Mouse (Mus musculus) brain, embryonic 14.5 days (tissue): ENCODE measurements around the gene 4930404N11Rik. TPM values are rescaled to one million over a fixed set of nuclear protein-coding genes. Genes with fewer than 3 reads are reported as not detected.
A peak's percentile ranks its signal among the peaks of the same experiment; 100 is the strongest.

Source experiments
- DNase-seq: peaks from one replicate; pipeline ENCODE4 v3.0.0-alpha.2; 2011; ENCODE audit warnings: low read depth
- CTCF ChIP-seq: fragments of 200-500 bp; IDR thresholded peaks from 2 replicates; pipeline ENCODE4 v1.5.1; 2012; ENCODE audit warnings: inconsistent platforms, mild to moderate bottlenecking, moderate library complexity, borderline replicate concordance; ENCODE audit not compliant: insufficient read depth, insufficient read length; ENCODE audit errors: extremely low read depth
- POLR2A ChIP-seq: fragments of 200-500 bp; IDR thresholded peaks from 2 replicates; pipeline ENCODE4 v1.6.1; 2012; ENCODE audit warnings: mild to moderate bottlenecking, inconsistent platforms, borderline replicate concordance; ENCODE audit not compliant: poor library complexity, insufficient read depth, insufficient read length, severe bottlenecking; ENCODE audit errors: extremely low read depth
- polyA plus RNA-seq: library from polyadenylated mRNA; depleted of rRNA; stranded (reverse); fragments of >200 nt; gene quantifications from 2 replicates; pipeline ENCODE4 v1.2.3, GENCODE M21; 2012; rRNA removed

Gene 4930404N11Rik
- 0.19 and 0.25 TPM in 2 replicates for polyA plus RNA-seq

DNA sequence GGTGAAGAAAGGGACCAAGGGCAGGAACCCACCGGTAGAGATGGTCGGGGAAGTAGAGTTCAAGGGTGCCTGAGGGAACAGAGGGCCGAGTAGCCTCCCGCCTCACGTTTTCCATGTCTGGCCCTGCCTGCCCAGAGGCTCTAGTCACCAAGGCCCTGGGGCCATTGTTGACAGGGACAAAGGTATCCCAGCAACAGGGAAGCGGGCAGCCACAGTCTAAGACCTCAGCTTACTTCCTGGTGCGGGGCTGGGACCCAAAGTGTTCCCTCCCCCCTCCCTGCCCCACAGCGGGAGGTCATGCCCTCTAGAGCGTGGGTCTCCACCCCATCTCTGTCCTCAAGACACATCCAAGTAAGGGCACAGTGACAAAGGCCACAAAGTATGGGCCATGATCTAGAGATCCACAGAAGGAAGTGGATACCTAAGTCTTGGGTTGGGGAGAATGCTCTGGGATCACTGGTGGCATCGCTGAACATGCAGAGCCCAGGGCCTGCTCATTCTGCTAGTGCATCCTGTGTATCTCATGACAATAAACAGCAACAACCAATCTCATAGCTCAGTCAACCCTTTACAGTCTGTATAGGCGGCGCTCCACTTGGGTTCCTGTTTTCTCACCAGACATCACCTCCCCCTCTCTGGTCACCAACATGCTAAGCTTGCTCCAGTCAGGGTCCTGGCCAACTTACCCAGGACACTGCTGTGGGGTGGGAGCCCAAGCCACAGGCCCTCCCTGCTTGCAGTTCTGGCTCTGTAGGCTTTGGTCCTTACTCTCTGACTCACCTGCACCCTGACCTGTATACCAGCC, at the start of gene 4930404N11Rik:
Gene 4930404N11Rik (minus strand): TSS at position 145 of the 805 bp plus-strand sequence.
- TF ChIP-seq POLR2A, result no peak
- TF ChIP-seq CTCF, result no peak
- peak; percentile 47 for DNase-seq

DNA sequence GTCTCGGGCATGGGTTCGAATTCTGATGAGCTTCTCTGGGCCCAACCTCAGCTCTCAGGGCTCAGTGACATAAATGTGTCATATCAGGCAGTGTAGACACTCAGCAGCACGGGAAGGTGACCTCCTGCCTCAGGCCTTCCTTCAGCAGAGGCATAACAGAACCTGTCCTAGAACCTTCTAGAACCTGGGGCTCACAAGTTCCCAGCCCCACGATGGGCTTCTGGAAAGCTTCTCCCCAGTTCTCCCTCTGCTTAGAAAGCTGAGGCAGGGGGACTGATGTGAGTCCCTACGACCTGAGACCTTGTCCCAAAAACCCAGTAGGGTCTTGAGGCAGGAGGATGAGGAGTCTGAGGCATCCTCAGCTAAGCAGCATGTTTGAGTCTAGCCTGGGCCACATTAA, 49.5 kb upstream of the 4930404N11Rik start:
- no peak for TF ChIP-seq POLR2A
- TF ChIP-seq CTCF, result no peak
- DNase-seq, result no peak

GRCm38 (mm10) chr10:81414682-81415081, 49.1 kb upstream of the 4930404N11Rik start:
- peak; percentile 79 for DNase-seq
- TF ChIP-seq CTCF (no peak), POLR2A (no peak)

DNA sequence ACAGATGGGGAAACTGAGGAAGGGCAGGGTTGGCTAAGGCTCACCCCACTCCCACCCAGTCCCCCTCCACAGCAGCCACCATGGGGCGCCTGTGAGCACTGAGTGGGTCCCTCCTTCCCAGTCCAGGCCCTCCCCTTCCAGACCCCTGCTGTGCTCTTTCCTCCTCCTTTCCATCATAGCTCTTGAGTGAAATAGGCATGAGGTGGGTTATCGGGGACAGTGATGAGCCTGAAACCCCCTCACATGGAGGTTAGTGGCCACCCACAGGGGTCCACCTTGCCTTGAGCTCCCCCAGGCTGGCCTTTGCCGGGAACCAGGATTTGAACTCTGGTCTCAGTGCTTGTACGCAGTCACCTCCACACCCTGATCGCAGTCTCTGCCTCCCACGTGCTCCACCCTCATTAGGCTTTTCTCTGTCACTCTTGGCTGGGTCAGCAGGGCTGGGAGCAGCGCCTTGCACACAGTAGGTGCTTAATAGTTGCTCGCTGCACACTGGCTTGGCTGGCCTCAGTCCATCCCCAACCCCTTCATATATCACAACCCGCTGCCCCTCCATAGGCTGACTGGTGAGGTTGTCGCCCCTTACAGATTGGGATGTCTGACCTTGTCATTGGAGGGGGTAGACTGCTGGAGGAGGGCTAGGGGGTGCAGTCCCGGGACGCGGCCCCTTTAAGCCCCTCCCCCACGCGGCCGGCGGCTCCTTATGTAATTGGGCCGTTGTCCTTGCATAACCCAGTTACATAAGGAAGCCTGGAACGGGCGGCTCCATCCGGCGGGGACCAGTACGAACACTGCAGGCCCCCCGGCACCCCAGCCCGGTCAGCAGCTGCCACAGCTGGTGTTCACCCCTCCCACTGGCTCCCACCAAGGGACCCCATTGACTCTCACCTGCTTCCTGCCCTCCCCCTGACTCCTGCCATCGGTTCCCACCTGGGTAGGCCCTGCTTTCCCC, 48.0 kb upstream of the 4930404N11Rik start:
- DNase-seq, result peak; percentile 80
- TF ChIP-seq CTCF (no peak), POLR2A (no peak)

DNA sequence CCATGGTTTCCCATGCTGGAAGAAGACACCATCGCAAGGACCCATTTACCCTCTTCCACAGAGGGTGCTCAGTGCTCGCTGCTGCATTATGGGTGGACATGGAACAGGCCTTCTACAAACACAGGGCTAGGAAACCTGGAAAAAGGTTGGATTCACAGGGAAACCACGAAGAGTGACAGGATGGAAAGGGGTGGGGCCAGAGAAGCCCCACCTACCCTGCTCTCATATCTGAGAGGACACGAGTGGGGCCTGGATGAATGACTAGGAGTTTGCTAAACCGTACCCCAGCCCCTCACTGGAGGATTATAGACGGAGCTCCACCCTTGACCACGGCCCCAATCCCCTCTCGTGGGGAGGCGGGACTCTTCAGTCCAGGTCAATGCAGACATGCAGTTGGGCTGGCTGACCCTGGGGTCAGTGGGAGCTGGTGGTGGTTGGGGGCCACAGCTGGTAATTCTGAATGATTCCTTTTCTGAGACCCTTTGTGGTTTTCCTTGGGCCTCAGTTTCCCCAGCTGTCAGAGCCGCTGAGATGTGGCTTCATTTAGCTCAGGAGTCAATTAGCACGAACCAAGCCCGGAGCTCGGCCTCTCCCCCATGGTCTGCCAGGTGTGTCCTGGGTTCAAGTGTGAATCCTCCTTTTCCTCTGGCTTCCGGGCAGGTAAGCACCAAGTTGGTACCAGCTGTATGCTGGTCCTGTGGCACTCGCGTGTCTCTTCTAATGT, 47.1 kb upstream of the 4930404N11Rik start:
- TF ChIP-seq CTCF, result no peak
- TF ChIP-seq POLR2A, result no peak
- DNase-seq, result no peak

- DNase-seq, result peak; percentile 81
- TF ChIP-seq POLR2A (no peak), CTCF (no peak)
These were observed 46.1 kb upstream of the 4930404N11Rik start for GRCm38 (mm10) chr10:81411471-81412400.

DNA sequence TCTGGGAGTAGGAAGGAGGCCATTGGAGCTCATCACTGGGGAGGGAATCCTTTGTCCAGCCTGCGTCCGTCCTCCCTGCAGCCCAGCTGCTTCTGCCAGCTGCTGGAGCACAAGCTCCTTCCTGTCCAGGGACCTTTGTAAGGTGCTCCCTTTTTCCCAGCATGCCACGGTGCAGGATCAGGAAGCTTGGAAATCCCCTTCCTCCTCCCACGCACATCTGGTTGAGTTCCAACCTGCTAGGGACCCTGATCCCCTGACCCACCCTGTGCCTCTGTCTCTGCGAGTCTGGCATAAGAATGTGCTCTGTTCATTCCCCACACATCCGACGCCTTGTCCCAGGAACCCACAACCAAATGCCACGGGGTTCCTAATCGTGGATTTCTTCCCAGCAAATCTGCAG, 45.4 kb upstream of the 4930404N11Rik start:
- no peak for DNase-seq
- TF ChIP-seq CTCF, result no peak
- TF ChIP-seq POLR2A, result no peak

DNA sequence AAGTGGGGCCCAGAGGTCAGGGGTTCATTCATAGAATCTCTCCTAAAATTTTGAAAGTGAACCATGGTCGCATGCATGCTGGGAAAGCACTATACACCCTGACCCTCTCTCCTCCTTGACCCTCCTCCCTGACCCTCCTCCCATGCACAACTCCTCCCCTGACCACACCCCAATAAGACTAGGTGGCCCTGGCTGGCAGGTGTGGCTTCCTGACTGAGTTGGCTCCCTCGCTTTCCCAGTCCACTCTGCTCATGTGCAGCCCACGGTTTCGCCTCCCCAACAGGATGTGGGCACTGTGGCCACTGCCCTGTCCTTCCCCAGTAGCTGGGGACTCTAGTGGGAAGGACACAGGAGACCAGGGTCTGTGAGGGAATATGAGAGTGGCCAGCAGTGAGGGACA, 44.7 kb upstream of the 4930404N11Rik start:
- TF ChIP-seq CTCF (no peak), POLR2A (no peak)
- DNase-seq, result no peak

GRCm38 (mm10) chr10:81409330-81409729, 43.7 kb upstream of the 4930404N11Rik start:
- TF ChIP-seq POLR2A, result no peak
- no peak for TF ChIP-seq CTCF
- DNase-seq, result no peak

DNA sequence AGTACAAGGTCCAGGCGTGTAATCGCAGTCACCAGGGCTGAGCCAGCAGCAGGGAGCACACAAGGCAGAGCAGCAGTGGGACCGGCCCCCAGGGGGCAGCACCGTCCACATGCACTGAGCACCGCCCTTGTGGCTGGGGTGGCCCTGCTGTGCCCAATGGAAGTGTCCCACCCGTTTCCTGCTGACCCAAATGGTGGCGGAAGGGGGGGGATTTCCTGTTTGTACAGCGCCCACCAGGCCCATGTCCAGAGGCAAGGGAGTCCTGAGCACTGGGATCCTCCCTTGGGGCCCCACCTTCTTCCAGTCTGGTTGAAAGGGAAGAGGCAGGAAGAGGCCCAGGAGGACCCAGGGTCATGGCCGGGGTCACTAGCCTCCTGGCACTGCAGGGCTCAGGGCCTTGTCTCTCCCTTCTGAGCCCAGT, 43.3 kb upstream of the 4930404N11Rik start:
- TF ChIP-seq POLR2A (no peak), CTCF (peak; percentile 69)
- peak; percentile 68 for DNase-seq

- DNase-seq, result no peak
- TF ChIP-seq CTCF, result no peak
- TF ChIP-seq POLR2A, result no peak
These were observed 42.8 kb upstream of the 4930404N11Rik start for GRCm38 (mm10) chr10:81408424-81408729.

DNA sequence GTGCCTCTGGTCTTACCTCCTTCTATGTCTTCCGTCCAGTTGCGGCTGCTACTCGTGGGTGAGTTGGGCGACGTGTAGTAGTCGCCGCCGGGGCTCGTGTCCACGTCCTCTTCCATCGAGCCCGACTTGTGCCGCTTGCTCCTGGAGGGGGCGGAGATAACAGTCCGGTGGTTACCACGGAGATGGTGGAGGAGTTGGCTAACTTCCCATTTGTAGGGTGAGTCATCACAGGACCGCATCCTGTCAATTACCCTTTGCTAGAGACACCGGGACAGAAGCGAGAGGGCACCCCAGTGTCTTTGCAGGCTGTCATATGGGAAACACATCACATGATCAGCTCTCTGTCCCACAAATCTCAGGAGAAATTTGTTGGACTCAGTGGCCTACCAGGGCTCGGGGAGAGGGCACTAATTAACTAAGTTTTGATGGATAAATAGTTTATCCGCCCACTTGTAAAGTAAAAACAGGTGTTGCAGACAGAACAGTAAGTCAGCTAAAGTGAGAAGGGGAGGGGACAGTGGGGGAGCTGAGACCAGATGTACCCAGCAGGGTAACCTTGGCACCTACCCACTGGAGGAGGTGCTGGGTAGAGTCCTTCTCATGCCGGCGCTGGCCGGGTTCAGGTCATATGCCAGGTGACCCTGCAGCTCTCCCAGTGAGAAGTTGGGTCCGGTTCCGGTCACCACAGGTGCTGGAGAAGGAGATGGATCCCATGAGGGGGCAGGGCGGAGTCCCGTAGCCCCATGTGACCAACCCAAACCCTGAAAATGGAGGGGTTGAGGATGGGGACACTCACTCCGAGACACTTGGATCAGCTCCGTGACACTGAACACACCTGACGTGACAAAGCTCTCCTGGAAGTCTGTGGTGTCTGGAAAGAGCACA, 42.2 kb upstream of the 4930404N11Rik start:
- DNase-seq, result peak; percentile 85
- TF ChIP-seq POLR2A (no peak), CTCF (no peak)
